Mouse (Mus musculus) T-cell, adult 2 months (primary cell): ENCODE results near the gene Comt.

Experiments used
- DNase-seq: peaks from one replicate; pipeline ENCODE4 v3.0.0; 2022; ENCODE audit warnings: low spot score

Gene Comt

DNA sequence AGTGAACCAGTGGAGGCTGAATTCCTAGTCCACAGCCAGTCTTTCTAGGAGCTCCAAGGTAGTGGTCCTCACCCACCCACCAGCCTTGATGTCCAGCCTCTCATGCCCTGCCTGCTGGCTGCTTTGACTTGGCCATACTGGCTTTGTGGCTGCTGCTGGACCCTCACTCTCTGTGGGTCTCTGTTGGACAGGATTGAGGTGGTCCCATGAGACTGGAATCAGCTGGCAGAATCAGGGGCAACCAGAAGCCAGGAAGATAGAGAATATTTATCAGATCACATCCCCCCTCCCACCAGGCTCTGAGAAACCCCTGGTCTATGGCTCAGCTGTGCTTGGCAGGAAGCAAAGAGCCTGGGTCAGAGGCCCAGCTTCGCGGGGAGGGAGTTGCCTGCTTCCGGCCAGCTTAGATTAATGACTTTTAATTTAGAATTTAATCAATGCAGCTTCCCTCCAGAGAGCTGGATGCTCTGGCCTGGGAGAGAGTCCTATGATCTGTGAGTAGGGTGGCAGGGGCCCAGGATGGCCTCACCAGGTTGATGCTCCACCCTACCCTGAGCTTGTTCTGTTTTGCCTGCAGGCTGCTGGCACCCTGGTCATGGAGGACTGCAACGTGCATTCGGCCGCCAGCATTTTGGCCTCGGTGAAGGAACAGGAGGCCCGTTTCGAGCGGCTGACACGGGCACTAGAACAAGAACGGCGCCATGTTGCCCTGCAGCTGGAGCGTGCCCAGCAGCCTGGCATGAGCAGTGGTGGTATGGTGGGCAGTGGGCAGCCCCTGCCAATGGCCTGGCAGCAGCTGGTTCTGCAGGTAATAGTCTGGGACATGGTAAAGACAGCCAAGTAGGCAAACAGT, 37.8 kb downstream of the Comt start:
- no peak for DNase-seq

DNA sequence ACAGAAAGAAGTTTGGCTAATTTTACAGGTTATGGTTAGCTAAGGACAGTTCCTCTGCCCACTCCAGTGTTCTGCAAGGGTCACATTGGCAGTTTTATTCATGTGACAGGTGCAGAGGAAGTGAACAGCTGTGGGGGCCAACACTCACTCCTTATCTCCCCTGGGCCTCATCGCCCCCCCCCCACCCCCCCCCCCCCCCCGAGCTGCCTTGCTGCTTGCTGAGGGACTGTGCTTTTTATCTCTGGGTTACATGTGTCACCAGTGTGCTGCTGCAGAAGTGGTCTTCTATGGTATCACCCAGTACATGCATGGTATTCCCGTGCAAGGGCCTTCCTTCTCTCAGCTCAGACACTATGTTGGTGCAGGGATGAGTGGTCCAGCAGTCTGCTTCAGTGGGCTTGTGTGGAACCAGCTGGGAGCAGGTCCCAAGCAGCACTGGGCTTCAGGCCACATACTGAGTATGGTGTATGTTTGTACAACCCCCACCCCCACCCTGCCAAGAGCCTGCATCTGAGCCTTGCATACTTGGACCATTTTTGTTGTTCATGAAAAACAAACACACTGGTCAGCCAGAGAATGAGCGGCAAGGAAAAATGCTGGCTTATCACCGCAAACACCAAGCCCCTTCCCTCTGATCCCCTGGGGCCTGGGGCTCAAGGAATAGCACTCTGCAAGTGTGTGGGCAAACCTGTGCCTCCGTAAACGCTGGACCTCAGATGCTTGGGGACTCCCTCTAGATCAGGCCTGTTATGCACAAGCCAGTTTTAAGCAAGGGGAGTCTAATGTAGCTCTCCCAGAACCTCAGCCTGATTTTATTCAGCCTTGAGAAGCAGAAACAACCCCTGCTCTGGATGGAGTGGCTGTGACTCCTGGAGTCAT, 38.7 kb downstream of the Comt start:
- no peak for DNase-seq

DNA sequence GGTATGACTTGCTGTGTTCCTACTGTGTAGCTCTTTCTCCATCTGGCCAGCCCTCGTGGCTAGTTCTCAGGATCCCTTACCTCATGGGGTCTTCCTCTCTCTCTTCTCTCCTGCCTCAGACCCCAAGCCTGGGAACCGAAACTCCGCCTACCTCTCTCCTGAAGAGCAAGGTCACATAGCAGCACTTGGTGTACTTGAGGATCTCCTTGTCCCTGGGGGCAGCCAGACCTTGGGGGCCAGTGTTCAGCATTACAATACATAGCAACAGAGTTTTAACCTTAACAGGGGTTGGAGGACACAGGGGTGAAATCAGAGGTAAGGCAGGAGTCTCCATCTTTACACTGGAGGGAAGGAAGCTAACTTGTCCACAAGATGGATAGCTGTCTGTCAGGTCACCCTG, 39.7 kb downstream of the Comt start:
- no peak for DNase-seq

DNA sequence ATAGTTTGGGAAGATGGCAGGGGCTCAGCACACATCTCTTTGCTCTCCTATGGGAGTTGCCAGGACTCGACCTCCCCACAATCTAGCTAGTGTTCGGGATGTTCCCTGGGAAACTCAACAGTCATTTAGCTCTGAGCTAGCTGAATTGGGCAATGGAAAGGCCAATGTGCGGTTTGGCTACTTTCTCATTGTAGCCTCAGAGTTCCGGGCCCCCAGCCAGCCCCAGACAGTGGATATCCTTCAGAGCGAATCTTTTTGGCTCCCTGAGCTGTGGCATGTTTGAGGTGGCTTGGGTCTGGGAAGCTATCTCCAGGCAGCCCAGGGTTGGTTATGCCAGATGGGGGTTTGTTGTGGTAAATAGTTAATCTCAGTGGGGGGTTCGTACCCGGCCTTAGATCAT, 40.2 kb downstream of the Comt start:
- no peak for DNase-seq

DNA sequence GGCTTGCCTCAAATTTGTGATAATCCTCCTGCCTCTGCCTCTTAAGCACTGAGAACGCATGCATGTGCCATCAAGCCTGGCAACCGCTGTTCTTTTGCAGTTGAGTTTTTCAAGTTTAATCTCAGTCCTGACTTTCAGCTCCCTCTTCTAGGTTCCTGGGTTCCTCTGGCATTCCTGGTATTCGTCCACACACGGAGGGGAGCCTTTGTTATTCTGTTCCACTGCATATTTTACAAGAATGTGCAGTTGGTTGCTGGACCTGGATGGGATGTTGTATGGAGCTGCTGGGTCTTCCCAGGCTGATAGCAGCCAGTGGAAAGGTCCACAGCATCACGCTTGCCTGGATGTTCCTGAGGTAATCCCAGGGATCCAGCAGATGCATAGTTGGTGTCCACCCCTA, 41.2 kb downstream of the Comt start:
- DNase-seq, result no peak

DNA sequence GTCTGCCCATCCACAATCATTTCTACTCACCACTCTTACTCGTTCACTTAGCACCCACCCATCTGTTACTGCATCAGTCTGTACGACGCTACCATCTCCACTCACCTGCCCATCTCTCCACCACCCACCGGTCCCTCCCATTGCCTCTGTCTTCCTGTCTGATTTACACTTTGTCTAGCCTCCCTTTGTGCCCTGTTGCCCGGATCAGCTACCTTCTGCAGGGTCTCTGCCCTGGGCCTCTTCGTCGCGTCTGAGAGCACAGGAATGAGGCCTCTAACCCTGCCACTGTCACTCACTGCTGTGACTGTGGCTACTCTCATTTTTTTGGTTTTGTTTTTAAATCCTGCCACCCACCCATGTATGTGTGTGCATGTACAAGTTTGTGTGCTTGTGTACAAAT, 42.0 kb downstream of the Comt start:
- no peak for DNase-seq

DNA sequence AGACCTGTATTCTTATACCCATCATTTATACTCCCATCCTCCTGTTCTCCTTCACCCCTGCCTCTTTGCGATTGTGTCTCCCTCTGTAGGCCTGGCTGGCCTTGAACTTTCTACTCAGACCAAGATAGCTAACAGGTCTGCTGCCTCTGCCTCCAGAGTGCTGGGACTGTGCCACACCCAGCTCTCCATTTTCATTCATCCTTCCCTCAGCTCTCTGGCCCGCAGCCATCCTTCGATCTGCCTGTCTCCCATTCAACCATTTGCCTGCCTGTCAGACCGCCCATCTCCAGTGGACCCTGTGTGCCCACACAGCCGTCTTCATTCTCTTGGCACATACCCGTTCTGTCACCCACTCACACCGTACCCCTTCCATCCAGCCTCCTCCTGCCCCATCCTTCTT, 42.4 kb downstream of the Comt start:
- no peak for DNase-seq

DNA sequence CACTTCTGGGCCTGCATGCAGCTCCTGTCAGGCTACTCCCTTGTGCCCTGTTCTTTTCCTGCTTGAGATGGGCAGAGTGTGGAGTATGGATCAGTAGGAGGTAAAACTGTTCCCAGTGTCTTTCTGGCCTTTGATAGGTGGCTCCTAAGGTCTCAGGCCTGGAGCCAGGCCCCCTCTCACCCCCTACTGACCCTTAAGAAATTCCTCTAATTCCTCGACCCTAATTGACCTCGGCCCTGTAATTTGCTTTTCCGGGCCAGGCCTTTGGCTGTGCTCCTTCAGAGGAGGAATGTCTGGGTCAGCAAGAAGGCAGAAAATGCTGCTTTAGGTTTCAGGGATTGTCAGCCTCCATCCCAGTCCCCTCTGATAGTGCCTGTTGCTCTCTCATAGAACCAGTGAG, 42.9 kb downstream of the Comt start:
- DNase-seq, result no peak

DNA sequence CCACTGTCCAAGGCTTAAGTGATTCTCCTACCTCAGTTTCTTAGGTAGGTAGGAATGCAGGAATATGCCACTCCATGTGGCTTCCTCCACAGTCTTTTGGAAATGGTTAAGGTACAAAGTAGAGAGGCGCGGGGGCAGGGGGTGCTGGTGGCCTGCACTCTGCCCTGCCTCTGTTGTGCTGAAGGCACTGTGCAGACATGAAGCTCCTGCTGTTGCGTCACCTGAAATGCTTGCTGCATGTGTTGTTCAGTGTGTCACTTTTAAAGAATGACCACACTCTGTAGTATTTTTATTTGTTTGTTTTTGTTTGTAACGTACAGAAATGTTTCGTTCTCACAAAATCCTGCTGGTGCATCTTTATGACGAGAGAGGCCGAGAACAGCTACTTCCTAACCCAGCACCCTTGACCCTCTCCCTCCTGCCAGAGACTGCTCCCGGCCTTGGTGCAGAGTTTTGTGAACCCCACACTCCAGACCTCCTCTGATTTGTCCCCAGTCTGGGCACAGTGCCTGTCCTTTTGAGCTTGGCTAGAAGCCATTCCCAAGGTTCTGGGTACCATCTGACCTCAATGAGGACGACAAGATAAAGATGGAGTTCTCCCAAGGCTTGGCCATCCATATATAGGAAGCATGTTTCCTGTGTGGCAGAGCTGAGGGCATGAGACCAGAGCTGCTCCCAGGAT, 43.5 kb downstream of the Comt start:
- no peak for DNase-seq

DNA sequence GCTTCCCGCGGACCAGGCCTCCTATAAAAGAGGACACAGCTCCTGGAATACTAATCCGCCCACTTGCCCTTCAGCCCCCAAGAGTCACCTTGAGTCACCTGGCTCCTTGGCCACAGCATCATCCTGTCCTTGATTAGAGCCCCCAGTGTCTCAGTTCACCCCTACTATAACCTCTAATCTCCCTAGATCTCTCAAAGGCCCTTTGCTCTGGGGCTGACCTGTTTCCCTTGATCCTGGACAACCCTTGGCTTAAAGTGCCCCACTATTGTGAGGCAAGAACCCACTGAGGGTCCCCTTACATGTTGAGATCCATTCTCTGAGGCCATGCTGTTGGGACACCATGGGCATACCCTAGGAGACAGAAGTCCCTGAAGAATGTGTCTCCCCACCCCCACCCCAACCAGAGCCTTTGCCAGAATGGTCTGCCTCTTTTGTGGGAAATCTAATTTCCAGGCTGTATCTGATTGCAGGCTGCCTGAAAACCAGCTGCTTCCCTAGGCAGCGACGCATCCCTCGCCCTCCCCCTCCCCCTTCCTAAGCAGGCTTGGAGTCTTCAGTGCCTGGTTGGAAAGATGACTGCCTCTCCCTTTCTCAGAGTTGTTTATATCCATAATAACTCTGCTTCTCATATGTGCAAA, 44.9 kb downstream of the Comt start:
- DNase-seq, result no peak

DNA sequence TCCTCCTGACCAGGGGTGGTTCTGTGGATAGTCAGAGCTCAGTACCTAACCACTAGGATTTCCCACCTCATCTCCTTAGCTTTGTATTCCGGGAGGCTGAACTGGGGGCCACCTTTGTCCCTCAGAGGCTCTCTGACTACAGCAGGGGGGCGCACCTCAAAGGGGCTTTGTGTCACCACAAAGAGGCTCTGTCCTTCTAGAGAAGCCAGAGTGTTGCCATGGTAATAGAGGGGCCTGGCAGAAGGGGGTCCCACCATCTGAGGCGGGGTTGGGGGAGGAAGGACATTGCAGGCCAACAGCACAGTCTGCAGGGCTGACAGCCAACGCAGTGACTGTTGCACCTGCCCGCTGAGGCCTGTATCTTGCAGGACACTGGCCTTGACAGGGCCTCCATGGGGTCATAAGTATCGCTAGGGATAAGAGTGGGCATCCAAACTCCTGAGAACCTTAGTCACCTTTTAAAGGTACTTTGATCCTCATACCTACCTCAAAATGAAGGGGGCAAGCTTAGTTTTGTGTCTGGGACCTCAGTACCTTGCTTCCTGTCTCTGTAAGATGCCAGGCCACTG, 46.1 kb downstream of the Comt start:
- no peak for DNase-seq

DNA sequence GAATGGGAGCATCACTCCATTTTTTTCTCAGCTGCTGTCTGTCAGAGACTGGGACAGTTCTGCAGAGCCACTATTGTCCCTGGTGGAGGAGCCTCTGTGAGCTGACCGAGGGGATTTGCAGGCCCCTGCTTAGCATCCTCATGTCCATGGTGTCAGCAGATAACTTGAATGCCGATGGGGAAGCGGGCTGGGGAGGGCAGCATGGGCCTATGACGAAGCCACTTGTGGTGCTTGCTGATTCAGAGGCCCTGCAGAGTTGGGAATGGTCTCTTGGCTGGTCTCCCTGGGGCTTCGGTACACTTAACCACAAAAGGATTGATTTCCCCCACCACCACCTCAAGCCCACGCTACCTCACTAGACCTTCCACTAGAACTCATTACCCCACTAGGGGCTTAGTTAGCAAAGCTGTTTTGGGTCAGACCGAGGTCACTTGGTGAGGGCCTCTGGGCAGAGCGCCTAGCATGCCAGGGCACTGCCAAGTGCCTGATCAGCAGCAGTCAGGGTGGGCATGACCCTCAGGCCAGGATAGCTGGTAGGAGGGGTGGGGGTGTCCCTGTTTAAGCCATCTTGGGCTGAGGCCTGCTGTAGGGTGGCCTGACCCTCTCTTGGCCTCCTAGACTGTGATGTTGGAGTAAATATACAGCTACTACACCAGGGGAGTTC, 47.2 kb downstream of the Comt start:
- no peak for DNase-seq

DNA sequence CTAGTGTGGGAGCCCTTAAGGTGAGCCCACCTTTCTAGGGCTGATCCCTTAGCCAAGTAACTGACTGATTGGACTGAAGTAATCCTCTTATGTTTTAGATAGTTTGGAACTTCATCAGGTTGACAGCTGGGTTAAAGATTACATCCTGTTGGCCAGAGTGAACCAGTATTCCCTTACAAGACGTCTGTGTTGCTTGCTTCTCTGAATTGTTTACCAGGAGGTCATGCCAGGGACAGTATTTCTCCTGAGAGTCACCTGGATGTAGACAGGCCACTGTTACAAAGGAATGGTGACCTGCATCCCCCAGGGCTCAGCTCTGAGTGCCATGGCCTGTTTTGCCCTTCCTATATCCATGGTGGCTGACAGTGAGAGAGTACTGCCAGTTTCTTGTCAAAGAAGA, 48.2 kb downstream of the Comt start:
- DNase-seq, result no peak

DNA sequence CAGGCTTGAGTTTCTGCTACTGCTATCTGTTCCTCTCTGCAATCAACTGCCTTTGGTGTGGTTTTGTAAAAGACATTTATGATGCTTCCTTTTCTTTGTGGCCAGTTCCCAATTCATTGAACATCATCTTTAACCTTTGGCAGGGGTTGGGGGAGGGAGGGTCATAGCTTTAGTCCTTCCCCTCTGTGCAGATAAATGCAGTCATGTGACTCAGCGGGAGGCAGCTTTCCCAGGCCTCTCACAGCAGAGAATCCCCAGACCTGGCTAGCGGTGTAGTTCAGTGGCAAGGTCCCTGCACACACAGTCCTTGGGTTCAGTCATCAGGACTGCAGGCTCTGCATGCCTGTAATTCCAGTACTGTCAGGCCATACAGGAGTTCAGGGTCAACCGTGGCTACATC, 49.4 kb downstream of the Comt start:
- DNase-seq, result peak; percentile 4

DNA sequence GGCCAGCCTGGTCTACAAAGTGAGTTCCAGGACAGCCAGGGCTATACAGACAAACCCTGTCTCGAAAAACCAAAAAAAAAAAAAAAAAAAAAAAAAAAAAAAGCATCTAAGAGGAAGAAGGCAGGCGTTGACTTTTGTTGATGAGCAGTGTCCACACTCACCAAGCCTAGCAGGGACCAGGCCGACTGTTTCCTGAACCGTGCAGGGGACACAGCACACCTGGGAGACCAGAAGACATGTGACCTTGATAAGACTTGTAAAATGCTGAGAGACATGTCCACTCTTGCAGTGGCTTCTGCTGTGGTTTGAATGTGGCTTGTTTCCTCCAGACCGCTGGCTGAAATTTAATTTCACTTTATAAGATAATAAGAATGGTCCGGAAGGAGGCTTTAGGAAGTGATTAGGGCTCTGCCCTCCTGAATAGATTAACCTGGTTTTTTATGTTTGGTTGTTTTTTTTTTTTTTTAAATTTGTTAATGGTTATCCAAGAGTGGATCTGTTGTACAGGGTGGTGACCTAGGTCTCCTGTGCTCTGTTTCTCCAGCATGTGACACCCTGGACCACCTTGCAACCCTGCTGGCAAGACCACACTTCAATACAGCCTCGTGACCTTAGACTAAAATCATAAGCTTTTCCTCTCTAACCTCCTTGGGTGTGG, 50.2 kb downstream of the Comt start:
- no peak for DNase-seq

DNA sequence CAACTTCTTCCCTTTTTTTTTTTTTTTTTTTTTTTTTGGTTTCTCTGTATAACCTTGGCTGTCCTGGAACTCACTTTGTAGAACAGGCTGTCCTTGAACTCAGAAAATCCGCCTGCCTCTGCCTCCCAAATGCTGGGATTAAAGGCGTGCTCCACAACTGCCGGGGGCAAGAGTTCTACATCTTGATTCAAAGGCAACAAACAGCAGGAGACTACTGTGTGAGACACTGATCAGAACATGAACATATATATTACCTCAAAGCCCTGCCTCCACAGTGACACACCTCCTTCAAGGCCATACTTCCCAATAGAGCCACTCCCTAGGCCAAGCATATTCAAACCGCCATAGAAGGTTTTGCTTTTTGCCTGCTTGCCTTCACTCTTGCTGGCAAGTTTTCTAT, 53.0 kb downstream of the Comt start:
- no peak for DNase-seq

DNA sequence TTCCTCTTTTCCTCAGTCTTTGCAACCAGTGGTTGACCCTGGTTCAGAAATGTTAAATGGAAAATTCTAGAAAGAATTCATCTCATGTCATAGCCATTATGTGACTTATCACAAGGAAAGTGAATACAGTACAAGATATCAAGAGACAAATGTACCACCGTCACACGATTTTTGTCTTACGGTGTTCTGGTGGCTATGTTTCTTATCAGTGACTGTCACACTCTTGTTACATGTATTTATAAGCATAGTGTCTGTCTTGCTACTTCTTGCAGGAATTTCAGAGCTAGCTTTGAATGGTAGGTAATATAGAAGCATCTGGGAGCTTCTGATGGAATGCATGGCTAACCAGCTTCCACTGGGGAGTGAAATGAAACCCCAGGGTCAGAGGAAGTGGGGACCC, 56.5 kb downstream of the Comt start:
- DNase-seq, result no peak

DNA sequence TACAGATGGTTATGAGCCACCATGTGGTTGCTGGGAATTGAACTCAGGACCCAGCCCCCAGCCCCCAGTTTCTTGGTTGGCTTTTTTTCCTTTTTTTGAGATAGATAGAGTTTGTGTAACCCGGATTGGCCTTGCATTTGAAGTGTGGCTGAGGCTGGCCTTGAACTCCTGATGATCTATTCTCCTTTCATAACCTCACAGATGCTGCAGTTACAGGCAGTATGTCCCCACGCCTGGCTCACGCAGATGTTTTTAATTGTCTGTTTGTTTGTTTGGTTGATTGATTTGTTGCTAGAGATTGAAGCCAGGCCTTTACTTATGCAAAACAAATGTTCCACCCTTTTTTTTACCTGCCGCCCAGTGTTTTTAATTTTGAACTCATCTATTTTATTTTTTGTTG, 59.8 kb downstream of the Comt start:
- DNase-seq, result no peak

DNA sequence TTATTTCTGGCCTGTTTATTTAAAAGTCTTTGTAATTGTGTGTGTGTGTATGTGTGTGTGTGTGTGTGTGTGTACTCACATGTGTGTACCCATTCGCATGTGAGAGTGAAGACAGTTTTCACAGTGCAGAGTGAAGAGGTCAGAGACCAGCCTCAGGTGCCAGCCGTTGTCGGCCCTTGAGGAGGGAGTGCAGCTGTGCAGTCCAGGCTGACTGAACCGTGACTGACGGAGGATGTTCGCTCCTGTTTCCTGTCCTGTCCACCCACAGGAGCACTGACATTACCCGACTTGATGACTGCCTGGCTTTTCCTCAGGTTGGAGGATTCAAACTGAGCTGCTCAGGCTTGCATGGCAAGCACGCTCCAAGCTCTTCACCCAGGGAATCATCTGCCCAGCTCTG, 63.7 kb downstream of the Comt start:
- DNase-seq, result no peak

DNA sequence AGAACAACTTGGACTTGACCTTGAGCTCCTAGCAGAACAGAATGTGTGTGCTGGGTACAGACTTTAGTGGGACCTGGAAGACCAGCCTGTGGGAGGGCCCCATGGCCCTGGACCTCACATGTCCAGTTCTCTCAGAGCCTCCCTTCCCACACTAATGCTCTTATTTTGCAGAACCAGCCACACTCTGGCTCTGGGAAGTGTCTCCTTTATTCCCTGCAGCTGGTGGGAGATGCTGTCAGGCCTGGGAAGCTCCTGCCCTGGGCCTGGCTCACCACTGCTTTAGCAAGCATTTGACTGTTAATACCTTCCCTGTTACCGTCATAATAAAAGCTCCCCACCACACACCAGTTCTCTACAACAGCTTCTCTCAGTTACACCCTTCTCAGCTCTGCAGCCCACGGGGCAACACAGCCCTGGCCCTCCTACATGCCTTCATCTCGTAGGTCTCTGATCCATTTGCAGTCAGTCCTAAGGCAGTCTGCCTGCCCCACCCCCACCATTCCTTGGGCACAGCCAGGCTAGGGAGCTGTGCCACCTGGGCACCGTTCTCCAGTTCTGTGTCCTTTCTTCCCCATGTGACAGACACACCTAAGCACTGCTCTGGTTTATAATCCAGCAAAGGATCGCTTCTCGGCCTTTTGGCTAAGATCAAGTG, 66.4 kb downstream of the Comt start:
- DNase-seq, result no peak
